Mouse (Mus musculus) ES-Bruce4 (cell line): ENCODE data around the gene Rasgrp2. TPM values are rescaled to one million over a fixed set of nuclear protein-coding genes. Genes with fewer than 3 reads are reported as not detected.

Experiments used
- H3K27ac ChIP-seq: 2 replicates; pipeline ENCODE4 v1.5.1; 2012; ENCODE audit warnings: low read length, inconsistent platforms; ENCODE audit not compliant: insufficient read depth
- H3K27me3 ChIP-seq: 2 replicates; pipeline ENCODE4 v1.6.1; 2012; ENCODE audit warnings: mild to moderate bottlenecking, low read length, inconsistent platforms; ENCODE audit not compliant: control insufficient read depth, poor library complexity, insufficient read depth, severe bottlenecking
- H3K36me3 ChIP-seq: 2 replicates; pipeline ENCODE4 v1.6.1; 2012; ENCODE audit warnings: inconsistent platforms, mild to moderate bottlenecking, low read length, moderate library complexity; ENCODE audit not compliant: control insufficient read depth, poor library complexity, insufficient read depth, severe bottlenecking
- H3K4me1 ChIP-seq: one replicate; pipeline ENCODE4 v1.8.1; 2011; ENCODE audit warnings: low read length; ENCODE audit not compliant: control insufficient read depth, insufficient read depth
- H3K4me3 ChIP-seq: 2 replicates; pipeline ENCODE4 v1.5.1; 2011; ENCODE audit warnings: low read depth, mild to moderate bottlenecking, low read length
- H3K9ac ChIP-seq: 2 replicates; pipeline ENCODE4 v1.6.1; 2012; ENCODE audit warnings: low read depth, mild to moderate bottlenecking, inconsistent platforms; ENCODE audit not compliant: poor library complexity, severe bottlenecking
- H3K9me3 ChIP-seq: replicated peaks from 2 replicates; pipeline ENCODE4 v1.6.1; 2012; ENCODE audit warnings: mild to moderate bottlenecking, low read length, inconsistent platforms; ENCODE audit not compliant: control insufficient read depth, poor library complexity, insufficient read depth, severe bottlenecking
- CTCF ChIP-seq: IDR thresholded peaks from one replicate; pipeline ENCODE4 v1.8.1; 2011; ENCODE audit warnings: low read depth, low read length
- EP300 ChIP-seq: IDR thresholded peaks from 2 replicates; pipeline ENCODE4 v1.6.1; 2011; ENCODE audit warnings: low read depth, low read length; ENCODE audit not compliant: insufficient read depth
- POLR2A ChIP-seq: IDR thresholded peaks from one replicate; pipeline ENCODE4 v1.8.1; 2011; ENCODE audit warnings: low read length; ENCODE audit not compliant: insufficient read depth
- polyA plus RNA-seq: library from polyadenylated mRNA; stranded (reverse); fragments of >200 nt; gene quantifications from 2 replicates; pipeline ENCODE4 v1.2.4, GENCODE M21; 2011; ENCODE audit warnings: low read depth; ENCODE audit not compliant: missing spikeins, insufficient read depth, insufficient read length

Rasgrp2 gene
- polyA plus RNA-seq, 1 experiment: 37.9 TPM

DNA sequence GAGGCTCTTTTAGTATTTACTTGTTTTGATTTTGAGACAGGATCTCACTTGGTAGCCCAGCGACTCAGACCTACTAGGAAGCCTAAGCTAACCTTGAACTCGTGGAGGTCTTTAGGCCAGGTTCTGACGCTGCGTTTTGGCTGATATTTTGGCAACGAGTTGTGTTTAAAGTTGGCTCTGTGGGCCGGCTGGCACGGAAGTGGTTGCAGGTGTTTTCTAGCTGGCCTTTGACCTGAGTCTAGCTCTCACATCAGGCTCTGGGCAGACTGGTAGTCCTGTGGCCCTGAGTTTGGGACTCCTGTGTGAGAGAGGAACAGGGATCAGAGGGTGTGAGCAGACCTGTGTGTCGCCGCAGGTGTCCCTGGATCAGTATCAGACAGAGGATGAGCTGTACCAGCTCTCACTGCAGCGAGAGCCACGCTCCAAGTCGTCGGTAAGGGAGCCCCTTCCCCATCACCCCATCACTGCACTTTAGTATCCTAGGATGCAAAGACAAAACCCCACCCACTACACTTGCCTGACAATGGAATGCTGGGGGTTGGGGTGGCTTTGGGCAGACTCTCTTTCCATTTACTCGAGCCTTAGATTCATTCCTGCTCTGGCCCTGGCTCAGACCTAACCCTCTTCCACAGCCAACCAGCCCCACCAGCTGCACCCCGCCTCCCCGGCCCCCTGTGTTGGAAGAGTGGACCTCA lies 8.8 kb downstream of the Rasgrp2 start:
- peak overlapping the region; percentile 36; the same call in 1 of the 2 replicates for H3K27ac ChIP-seq
- no peaks in the 10 kb centered on the region for H3K27me3 ChIP-seq
- TF ChIP-seq EP300 (no peak), CTCF (no peak), POLR2A (no peak)
- peak overlapping the region; percentile 41 for H3K4me3 ChIP-seq
- peak overlapping the region; percentile 13; the same call in 1 of the 2 replicates for H3K9ac ChIP-seq
- H3K9me3 ChIP-seq: no peaks in the 10 kb centered on the region
- peaks cover 9% of the 10 kb centered on the region for H3K4me1 ChIP-seq
- no peaks in the 10 kb centered on the region for H3K36me3 ChIP-seq

DNA sequence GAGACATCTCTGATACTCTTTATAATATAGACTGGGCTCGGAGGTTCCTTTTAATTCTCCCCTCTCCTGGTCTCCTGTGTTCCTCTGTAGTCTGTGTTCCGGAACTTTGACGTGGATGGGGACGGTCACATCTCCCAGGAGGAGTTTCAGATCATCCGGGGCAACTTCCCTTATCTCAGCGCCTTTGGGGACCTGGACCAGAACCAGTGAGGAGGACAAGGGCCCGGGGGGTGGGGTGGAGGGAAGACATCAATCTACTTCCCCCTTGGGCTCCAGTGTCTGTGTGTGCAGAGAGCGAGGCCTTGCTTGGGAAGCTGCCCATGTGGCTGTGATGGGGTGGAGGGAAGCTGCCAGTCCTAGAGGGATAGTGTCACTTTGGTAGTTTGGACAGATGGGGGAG lies 9.6 kb downstream of the Rasgrp2 start:
- Histone ChIP-seq H3K9me3 (no peaks in the 10 kb centered on the region), H3K27me3 (no peaks in the 10 kb centered on the region), H3K9ac (peak overlapping the region; percentile 13; the same call in 1 of the 2 replicates), H3K36me3 (no peaks in the 10 kb centered on the region), H3K27ac (peak overlapping the region; percentile 36; the same call in 1 of the 2 replicates), H3K4me3 (peak overlapping the region; percentile 41), H3K4me1 (peaks cover 9% of the 10 kb centered on the region)
- no peak for TF ChIP-seq EP300

DNA sequence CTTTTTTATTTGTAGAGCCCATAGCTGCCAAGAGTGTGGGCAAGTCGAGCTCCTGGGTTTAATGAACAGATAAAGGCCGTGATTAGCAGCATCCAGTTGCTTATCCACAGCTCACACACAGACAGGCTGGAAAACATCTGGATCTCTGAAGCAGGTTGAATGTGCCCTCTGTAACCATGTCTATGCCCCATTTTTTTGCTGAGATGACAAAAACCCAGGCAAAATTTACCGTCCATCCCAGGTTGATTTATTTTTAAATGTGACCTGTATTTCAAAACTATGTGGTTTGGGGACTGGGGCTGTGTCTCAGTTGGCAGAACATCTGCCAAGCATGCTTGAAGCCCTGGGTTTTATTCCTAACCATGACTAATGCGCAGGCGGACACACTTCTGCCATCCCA lies 10.0 kb downstream of the Rasgrp2 start:
- Histone ChIP-seq H3K27me3 (no peaks in the 10 kb centered on the region), H3K27ac (no peak overlapping the region), H3K36me3 (no peaks in the 10 kb centered on the region), H3K4me1 (peaks cover 9% of the 10 kb centered on the region), H3K9ac (0 out of 2 replicates have a peak overlapping the region, but pooled peaks have one; percentile 13), H3K9me3 (no peaks in the 10 kb centered on the region), H3K4me3 (no peak overlapping the region)
- TF ChIP-seq CTCF: no peak

DNA sequence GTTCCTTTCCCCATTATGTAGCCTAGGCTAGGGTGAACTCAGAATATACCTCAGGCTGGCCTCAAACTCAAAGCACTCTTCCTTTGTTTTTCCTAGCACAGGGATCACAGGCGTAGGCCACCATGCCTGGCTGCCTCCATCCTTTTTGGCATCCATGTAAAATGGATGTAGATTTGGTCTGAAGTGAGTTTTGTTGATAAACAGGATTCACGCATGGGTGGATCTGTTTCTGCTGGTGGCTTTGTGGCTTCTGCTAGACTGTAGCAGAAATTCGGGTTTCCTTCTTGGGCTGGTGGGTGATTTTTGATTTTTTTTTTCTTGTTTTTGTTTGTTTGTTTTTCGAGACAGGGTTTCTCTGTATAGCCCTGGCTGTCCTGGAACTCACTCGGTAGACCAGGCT lies 10.8 kb downstream of the Rasgrp2 start:
- Histone ChIP-seq H3K9ac (no peak overlapping the region), H3K4me1 (peaks cover 10% of the 10 kb centered on the region), H3K4me3 (no peak overlapping the region), H3K36me3 (no peaks in the 10 kb centered on the region), H3K27me3 (no peaks in the 10 kb centered on the region), H3K9me3 (no peaks in the 10 kb centered on the region), H3K27ac (no peak overlapping the region)
- TF ChIP-seq CTCF (no peak), EP300 (no peak), POLR2A (no peak)

DNA sequence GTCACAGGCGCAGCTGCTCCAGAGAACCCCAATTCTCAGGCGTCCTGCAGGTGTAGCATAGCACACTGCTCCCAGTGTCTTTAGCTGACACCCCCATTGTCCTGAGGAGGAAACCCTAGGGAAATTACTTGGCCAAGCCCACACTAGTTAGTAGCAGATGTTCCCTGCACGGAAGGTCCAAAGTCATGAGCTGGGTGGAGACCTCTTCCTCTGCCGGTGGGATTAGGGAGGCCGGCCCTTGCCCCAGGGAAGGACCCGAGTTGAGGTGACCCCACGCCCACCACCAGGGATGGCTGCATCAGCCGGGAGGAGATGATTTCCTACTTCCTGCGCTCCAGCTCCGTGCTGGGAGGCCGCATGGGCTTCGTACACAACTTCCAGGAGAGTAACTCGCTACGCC lies 13.7 kb downstream of the Rasgrp2 start:
- Histone ChIP-seq H3K4me3 (peak overlapping the region; percentile 46), H3K27me3 (no peaks in the 10 kb centered on the region), H3K9me3 (no peaks in the 10 kb centered on the region), H3K9ac (peak overlapping the region; percentile 9; the same call in 1 of the 2 replicates), H3K4me1 (peaks cover 10% of the 10 kb centered on the region), H3K36me3 (no peaks in the 10 kb centered on the region), H3K27ac (peak overlapping the region; percentile 7; the same call in 1 of the 2 replicates)
- TF ChIP-seq POLR2A: no peak
- TF ChIP-seq EP300: peak; percentile 62

DNA sequence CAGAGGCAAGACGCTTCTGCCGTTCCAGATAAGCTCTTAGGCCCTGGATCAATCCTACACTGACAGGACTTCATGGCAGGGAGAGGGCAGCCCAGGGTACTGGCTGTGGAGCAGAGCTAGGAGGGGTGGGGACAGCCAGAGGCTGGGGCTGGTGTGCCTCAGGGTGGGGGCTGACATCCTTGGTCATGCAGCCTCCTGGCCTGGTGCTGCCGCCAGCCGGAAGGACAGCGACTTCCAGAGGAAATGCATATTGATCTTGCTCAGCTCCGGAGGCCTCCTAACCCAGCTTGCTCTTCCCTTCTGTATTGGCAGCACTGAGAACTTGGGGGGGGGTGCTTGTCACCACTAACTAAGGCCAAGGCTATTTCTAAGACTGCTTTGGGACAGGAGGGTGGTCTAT lies 16.3 kb downstream of the Rasgrp2 start:
- TF ChIP-seq CTCF (peak; percentile 5), POLR2A (no peak), EP300 (no peak)
- H3K27ac ChIP-seq: peak overlapping the region; percentile 22
- H3K27me3 ChIP-seq: no peaks in the 10 kb centered on the region
- H3K9me3 ChIP-seq: no peaks in the 10 kb centered on the region
- H3K36me3 ChIP-seq: no peaks in the 10 kb centered on the region
- H3K4me3 ChIP-seq: no peak overlapping the region
- peaks cover 8% of the 10 kb centered on the region for H3K4me1 ChIP-seq
- no peak overlapping the region for H3K9ac ChIP-seq
